8 mouse cellular contexts compared by ENCODE assay signal in the genomic region with DNA sequence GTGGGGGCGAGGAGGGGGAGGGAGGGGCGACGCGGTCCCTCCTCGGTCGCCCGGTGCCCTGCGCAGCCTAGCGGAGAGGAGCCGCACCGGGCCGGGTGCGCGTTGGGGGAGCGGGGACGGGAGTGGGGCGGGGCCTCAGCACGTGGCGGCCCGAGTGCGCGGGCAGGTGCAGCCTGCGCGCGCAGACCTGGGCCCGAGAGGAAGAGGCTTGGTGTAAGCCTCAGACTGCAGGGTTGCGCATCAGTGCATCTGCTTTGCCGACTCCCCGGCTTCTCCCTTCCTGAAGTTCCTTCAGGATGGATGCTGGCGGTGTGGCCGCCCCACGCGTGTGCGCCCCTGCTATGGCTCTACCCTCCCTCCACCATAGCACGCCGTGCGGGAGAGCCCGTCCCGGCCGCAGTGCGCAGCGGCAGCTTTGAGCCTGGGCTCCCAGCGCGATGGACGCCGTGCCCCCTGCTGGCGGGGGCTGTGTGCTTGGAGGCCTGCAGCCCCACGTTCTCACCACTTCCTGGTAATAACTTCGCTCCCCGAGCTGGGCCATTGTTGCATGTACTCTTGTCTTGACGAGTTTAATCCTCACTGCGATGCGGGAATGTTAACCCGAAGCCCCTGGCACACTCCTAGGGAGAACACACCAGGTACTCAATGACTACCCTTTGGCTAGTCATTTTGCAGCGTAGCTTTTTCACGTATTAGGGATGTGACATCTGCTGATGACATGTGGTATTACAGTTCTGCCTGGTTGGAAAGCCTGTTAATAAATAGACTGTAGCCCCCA. TPM values are rescaled to one million over a fixed set of nuclear protein-coding genes. Genes with fewer than 3 reads are reported as not detected.
DNase-seq lines count a peak whose midpoint lies in the region; ATAC-seq and TF ChIP-seq lines count a peak whose summit lies in the region.

A gene (minus strand): TSS at position 103 of the 778 bp plus-strand sequence.

- peak within 1 kb of the TSS; percentile 87 for H3K9ac ChIP-seq in hindbrain, embryonic 11.5 days (ENCODE audit: low read depth, low read length)
- H3K9ac ChIP-seq in lung, postnatal 0 days (replicated peaks; ENCODE audit: low read depth) = peak within 1 kb of the TSS; percentile 44

- peak; percentile 93 for DNase-seq in R1 (ENCODE audit: low read depth, low spot score)
- DNase-seq in cerebellum, adult 9-11 months = peak; percentile 79
- DNase-seq in frontal cortex, adult 2 months (ENCODE audit: extremely low spot score in 1 of 2, low spot score in 1 of 2) = peak; percentile 50 to 79
- DNase-seq in hindbrain, embryonic 11.5 days (ENCODE audit: low spot score) = peak; percentile 91
- DNase-seq in layer of hippocampus, postnatal 10 days (ENCODE audit: low spot score in 2 of 2) = peak; percentile 82 to 87
- DNase-seq in lung, postnatal 0 days (ENCODE audit: low spot score) = peak; percentile 89
- peak; percentile 82 for DNase-seq in ovary, postnatal 36 days (ENCODE audit: low spot score)
- DNase-seq in thymus, postnatal 14 days = peak; percentile 98

- under 1% methylated on average over 41 of the region's 56 CpGs for WGBS in hindbrain, embryonic 11.5 days
- under 1% methylated on average over 44 of the region's 56 CpGs for WGBS in lung, postnatal 0 days

- ATAC-seq in hindbrain, embryonic 11.5 days (ENCODE audit: low FRiP score) = peak; percentile 89
- peak; percentile 86 for ATAC-seq in lung, postnatal 0 days

- TF ChIP-seq CTCF in lung, postnatal 0 days (IDR thresholded peaks at IDR 0.05) = peak; percentile 85

- no peaks in the 10 kb centered on the region for H3K9me3 ChIP-seq in hindbrain, embryonic 11.5 days (ENCODE audit: control insufficient read depth, low read length)
- no peaks in the 10 kb centered on the region for H3K9me3 ChIP-seq in lung, postnatal 0 days (ENCODE audit: low read length)

- H3K27ac ChIP-seq in hindbrain, embryonic 11.5 days (ENCODE audit: low read depth, low read length) = peak within 1 kb of the TSS; percentile 93
- peak within 1 kb of the TSS; percentile 78 for H3K27ac ChIP-seq in lung, postnatal 0 days (ENCODE audit: low read length)

- peak within 1 kb of the TSS; percentile 82 for H3K4me2 ChIP-seq in hindbrain, embryonic 11.5 days (replicated peaks; ENCODE audit: low read depth, low read length)
- peak within 1 kb of the TSS; percentile 96 for H3K4me2 ChIP-seq in lung, postnatal 0 days (replicated peaks; ENCODE audit: low read depth, low read length)

- TF ChIP-seq EP300 in lung, postnatal 0 days (IDR thresholded peaks at IDR 0.05) = no peak

- no peaks in the 10 kb centered on the region for H3K36me3 ChIP-seq in hindbrain, embryonic 11.5 days (ENCODE audit: control insufficient read depth, insufficient read depth, low read length)
- no peaks in the 10 kb centered on the region for H3K36me3 ChIP-seq in lung, postnatal 0 days (ENCODE audit: insufficient read depth, low read length)

- peaks cover 3% of the 10 kb centered on the region for H3K4me1 ChIP-seq in hindbrain, embryonic 11.5 days (replicated peaks; ENCODE audit: control insufficient read depth, insufficient read depth, low read length)
- H3K4me1 ChIP-seq in lung, postnatal 0 days (ENCODE audit: insufficient read depth, low read depth, low read length) = no peaks in the 10 kb centered on the region; the same call in 1 of the 2 replicates

- no peaks in the 10 kb centered on the region for H3K27me3 ChIP-seq in hindbrain, embryonic 11.5 days (ENCODE audit: control insufficient read depth, insufficient read depth, low read length)
- no peaks in the 10 kb centered on the region; the same call in 1 of the 2 replicates for H3K27me3 ChIP-seq in lung, postnatal 0 days (replicated peaks; ENCODE audit: insufficient read depth, low read length)

- peak within 1 kb of the TSS; percentile 69 for H3K4me3 ChIP-seq in hindbrain, embryonic 11.5 days (ENCODE audit: low read depth, low read length)
- H3K4me3 ChIP-seq in lung, postnatal 0 days (ENCODE audit: low read depth, low read length) = peak within 1 kb of the TSS; percentile 63

RNA-seq across cellular contexts. Expression of the gene that starts here (rescaled TPM):
- polyA plus RNA-seq in frontal cortex, adult 2 months (2012; rRNA removed) = 16.1 and 18.0 TPM in 2 replicates
- 11.6 and 14.1 TPM in 2 replicates for polyA plus RNA-seq in hindbrain, embryonic 11.5 days (2014; fragmentation: Nextera tagmentation; extraction: Ambion mirVana)
- 10 to 100 TPM; 43.0 to 49.7 TPM for total RNA-seq in layer of hippocampus, postnatal 10 days (2021)
- polyA plus RNA-seq in lung, postnatal 0 days (2015; fragmentation: Nextera tagmentation; extraction: Ambion mirVana) = 6.9 and 7.4 TPM in 2 replicates

Comparison
In these comparisons a context has a peak if more than half of its experiments do, and no peak if none do; other contexts are left out.
1. Peak in every context shown above with its lines: DNase-seq, ATAC-seq, H3K4me3 ChIP-seq and H3K27ac ChIP-seq.